Mouse (Mus musculus) bone marrow macrophage, adult 2 months (primary cell): ENCODE results near the gene Pdhx.

Experiments used
- CTCF ChIP-seq: IDR thresholded peaks from 2 replicates; pipeline ENCODE4 v1.5.1; 2012; ENCODE audit warnings: low read depth, mild to moderate bottlenecking, low read length, moderate library complexity
- POLR2A ChIP-seq: IDR thresholded peaks from 2 replicates; pipeline ENCODE4 v1.6.1; 2012; ENCODE audit warnings: mild to moderate bottlenecking, low read depth, low read length, borderline replicate concordance

- no peak for TF ChIP-seq CTCF
- TF ChIP-seq POLR2A = no peak
Measured at GRCm38 (mm10) chr2:103081117-103081516, 7.8 kb upstream of the Pdhx start.
